Mouse (Mus musculus) cerebellum, adult 9-11 months (tissue): ENCODE measurements around the gene Prkaca.
"Not testable (repeated sequence)": the region's sequence is repeated elsewhere in the genome, so short reads cannot be mapped to it uniquely, and the experiment has no call there.

ENCODE experiments used
- DNase-seq: peaks from one replicate; pipeline ENCODE4 v3.0.0; 2022

Prkaca gene

DNA sequence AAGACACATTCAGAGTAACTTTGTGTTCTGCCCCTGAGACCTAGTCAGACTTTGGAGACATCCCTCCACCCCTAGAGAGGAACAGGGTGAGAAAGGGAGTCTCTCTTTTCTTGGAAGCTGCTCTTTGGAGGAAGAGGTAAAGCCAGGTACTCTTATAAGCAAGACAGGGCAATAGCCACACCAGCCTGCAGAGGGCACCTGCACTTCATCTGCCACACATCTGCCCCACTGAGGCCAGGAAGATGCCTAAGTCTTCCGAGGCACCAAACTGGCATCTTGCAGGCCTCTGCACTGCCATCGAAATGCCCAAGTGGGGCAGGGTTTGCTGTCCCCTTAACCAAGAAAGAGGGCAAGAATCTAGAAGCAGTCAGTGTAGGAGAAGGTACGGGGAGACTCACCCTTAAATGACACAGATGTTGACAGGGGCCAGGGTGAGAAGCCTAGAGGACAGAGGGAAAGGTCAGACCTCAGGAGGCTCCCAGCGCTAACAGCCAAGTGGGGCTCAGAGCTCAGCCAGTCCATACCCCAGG, 3.4 kb downstream of the Prkaca start:
- no peak for DNase-seq

DNA sequence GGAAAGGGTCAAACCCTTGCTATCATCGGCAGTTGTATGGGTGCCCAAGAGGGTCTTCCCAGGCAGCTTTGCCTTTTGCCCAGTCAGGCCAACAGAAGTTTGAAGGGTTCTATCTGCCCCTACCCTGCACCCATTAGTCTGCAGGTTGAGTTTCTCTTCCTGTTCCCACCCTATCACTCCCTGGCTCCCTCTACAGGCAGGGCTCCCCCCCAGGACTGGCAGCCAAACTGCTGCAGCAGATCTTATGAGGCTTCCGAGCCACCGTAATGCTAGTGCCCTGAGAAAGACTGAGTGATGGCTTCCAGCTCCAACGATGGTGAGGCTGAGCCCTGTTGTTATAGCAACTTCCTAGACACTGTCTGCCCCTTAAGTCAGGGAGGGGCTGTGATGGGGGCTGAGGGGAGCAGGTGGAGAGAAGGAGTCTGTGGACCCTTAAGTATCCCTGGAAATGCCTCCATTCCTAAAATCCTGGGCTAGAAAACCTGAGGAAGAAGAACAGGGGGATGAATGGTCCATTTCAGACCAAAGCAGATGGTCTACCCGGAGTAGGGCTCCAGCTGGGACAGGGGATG, 4.1 kb downstream of the Prkaca start:
- DNase-seq: no peak

DNA sequence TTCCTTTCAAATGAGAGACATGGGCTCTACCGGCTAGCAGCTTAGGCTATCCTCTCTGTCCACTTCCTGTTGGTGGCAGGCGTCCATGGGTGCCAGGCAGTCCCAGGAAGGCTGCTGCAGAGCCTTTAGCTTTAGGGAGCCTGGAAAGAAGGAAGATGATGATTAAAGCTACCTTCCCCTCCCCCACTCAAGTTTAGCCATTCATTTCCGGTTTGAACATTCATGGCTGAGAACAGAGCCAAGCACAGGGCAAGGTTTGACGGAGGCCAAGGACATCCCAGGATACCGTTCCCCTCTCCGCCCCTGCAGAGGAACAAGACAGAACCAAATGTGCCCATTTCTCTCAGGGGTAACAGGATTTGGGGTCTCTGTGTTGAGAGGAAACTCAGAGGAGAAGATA, 4.9 kb downstream of the Prkaca start:
- DNase-seq: no peak

DNA sequence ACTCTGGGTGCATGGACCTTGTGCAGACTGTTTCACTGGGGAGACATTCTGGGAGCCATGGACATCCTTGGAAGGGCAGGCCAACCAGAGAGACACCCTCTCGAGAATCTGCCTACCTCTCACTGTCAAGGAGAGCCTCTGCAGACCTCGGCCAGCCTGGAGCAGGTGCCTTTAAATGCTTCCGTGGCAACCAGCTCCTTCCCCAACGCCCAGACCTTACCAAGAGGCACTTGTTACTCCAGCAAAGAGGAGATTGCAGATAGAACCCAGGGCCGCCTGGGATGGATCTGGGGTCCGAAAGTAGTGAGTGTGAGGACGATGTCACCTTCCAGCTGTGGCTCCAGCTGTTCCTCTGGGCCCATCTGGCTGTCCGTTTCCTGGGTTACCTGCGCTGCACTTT, 5.4 kb downstream of the Prkaca start:
- DNase-seq: no peak

DNA sequence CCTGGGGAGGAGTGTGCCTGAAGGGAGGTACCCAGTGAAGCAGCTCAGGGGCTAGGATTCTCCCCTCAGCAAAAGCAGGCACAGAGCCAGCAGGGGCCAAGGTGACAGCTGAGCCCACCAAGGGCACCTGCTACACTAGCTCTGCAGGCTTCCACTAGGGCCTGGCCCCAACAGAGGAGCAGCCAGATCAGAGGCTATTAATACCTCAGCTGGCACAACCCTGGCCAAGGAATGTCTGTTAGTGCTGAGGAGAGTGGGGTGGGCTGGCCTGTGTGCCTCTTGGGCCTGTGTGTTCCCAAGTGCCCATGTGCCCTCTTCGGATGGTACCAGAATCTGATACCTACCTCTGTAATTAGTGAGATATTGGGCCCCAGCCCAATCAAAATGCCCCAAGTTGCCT, 7.5 kb downstream of the Prkaca start:
- DNase-seq: peak; percentile 45

DNA sequence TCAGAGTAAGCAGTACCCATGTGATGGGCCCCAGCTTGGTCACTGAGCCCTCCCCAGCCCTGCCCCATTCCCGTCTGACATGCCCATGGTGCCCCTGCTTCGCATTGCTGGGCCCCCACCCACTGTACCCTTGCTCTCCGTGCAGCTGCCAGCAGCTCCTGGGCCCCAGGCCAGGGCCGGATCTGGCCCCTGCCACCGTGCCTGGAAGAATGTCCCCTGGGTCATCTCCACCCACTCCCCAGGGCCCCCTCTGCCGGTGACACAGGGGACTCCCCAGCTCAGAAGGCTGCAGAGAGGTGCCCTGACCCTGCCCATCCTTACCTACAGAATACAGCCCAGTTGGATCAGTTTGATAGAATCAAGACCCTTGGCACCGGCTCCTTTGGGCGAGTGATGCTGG, 8.1 kb downstream of the Prkaca start:
- peak; percentile 44 for DNase-seq

DNA sequence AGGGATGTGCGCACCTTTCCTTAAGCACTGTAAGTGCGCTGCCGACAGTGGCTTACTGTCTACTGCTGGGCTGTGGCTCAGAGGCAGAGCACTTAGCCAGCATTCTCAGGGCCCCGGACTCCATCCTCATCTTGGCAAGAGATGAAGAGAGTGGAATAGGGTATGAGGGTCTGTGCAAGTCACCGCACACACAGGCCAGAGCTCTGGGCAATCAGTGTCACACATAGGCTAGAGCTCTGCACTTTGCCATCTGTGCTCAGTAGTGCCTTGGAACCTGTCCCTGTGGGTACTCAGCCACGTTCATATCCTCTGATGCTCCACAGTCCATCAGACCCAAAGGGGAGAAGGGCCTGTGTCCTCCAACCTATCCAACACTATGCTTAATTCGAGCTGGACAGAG, 8.7 kb downstream of the Prkaca start:
- peak; percentile 25 for DNase-seq

DNA sequence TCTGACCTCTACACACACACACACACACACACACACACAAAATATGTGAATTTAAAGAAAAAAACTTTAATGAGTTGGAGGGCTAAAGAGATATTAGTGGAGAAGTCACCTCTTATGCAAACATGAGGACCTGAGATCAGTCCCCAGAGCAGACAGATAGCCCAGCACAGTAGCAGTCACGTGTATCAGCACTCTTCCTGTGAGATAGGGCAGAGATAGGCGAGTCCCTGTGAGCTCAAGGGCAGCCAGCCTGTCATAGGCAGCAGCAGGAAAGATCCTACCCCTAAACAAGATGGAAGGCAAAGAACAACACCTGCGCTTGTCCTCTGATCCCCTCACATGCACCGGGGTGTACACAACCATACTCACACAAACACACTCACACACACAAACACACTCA, 9.7 kb downstream of the Prkaca start:
- no peak for DNase-seq

DNA sequence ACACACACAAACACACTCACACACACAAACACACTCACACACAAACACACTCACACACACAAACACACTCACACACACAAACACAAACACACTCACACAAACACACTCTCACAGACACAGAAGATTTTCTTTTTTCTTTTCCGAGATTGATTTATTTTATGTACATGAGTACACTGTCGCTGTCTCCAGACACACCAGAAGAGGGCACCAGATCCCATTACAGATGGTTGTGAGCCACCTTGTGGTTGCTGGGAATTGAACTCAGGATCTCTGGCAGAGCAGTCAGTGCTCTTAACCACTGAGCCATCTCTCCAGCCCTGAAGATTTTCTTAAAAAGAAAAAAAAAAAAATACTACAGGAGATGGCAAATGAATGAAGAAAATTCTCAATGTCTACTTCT, 10.4 kb downstream of the Prkaca start:
- not testable (repeated sequence) for DNase-seq

DNA sequence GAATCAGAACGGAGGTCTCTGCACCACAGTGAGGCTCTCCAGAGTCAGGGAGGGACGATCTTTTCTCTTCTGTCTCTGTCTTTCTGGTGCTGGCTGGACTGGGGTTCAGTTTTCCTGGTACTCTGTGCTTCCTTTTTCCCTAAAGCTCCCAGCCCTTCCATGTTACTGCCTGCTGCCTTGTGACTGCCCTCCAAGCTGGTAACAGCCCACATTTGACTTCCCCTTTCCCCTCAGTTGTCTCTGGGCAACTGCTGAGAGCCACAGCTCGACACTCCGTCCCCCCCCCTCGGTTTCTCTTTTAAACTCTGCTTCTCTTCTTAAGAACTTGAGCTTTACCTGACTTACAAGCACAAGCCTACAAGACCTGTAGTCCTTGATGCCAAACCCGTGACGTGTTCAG, 16.4 kb downstream of the Prkaca start:
- no peak for DNase-seq

DNA sequence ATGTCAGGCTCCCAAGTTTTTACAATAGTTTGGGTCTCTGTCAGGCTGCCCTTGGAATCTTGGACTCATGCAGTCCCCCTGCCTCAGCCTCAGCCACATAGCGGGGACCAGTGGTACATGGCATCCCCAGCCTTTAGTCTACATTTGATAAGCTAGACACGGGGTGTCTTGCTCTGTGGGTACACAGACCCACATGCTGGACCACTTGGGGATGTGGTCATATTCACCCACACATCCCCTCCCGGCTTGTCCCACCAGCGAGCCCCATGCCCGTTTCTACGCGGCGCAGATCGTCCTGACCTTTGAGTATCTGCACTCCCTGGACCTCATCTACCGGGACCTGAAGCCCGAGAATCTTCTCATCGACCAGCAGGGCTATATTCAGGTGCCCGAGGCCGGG, 17.4 kb downstream of the Prkaca start:
- DNase-seq: no peak

DNA sequence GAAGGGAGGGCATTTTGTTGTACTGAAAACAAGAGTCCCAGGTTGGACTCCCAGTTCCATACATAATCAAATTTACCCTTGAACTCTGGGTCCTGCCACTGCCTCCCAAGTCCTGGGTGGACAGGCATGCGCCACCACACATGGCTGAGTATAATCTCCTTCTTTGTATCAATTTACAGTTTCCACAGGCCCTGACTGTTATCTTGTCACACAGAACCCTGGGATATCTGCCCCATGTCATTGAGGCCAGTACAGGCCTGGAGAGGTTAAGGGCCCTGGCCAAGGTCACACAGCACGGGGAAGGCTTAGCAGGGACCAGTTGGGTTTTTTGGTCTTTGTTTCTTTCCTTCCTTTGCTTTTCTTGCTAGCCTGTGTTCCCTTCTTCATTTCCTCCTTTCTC, 19.7 kb downstream of the Prkaca start:
- no peak for DNase-seq

DNA sequence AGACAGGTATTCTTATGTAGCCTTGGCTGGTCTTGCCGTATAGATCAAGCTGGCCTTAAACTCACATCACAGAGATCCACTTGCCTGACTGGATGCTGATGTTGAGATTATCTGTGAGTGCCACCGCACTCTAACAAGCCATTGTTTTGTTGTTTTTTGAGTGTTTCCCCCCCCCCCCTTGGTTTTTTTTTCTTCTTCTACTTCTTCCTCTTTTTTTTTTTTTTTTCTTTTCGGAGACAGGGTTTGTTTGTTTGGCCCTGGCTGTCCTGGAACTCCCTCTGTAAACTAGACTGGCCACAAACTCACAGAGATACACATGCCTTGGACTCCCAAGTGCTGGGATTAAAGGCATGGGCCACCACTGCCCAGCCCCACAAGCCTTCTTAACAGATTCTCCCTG, 21.2 kb downstream of the Prkaca start:
- DNase-seq: no peak

DNA sequence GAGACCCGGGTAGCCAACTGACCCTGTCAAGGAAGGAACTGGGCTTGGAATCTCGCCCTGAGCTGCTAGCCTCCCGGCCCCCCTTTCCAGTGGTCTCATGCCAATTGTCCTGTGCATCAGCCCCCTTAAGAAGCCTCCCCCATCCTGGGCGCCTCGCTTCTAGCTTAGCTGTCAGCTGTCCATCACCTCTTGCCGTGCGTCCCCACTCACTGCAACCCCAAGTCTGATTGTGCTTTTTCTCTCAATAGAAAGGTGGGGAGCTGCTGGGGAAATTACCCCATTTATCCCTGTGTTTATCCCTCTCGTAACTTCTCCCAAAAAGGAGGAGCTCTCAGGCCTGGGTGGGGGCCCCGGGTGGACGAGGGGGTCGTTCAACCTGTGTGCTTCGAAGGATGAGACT, 23.2 kb downstream of the Prkaca start:
- peak; percentile 71 for DNase-seq

DNA sequence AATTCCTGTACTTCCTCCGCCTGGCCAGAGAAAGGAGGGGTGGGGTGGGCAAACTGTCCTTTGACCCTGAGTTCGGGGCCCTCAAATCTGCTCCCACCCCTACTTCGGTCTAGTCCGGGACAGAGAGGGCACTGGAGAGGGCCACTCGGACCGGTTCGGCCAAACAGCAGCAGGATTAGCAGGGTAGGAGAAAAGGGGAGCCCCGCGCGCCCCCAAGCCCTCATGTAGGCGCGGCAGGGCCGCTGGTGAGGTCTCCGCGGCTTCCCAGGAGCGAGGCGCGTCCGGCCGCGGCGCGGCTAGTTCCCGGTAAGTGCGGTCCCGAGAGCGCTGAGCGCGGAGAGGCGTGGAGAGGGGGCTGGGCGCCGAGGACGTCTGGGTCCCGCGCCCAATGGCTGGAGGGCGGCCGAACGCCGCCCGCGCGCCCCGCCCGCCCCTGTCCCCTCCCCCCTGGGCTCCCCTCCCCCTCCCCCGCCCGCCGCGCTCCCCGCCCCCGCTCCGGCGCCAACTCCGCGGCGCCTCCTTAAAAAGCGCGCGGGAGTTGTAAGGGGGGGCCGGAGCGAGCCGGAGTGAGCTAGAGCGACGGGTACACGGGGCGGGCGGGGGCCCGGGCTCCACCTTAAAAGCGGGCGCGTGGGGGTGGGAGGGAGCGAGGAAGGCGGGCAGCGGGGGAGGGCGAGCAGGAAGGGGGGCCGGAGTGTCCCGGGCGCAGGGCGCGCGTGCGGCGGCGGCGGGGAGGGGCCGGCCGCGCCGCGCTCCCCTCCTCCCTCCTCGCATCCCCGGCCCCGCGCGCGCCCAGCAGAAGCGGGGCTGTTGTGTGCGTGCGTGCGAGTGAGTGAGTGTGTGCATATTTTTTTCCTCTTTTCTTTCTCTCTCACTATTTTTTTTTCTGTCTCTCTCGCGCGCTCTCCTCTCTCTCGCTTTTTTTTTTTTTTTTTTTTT, 24.0 kb downstream of the Prkaca start:
- DNase-seq: peak; percentile 85

DNA sequence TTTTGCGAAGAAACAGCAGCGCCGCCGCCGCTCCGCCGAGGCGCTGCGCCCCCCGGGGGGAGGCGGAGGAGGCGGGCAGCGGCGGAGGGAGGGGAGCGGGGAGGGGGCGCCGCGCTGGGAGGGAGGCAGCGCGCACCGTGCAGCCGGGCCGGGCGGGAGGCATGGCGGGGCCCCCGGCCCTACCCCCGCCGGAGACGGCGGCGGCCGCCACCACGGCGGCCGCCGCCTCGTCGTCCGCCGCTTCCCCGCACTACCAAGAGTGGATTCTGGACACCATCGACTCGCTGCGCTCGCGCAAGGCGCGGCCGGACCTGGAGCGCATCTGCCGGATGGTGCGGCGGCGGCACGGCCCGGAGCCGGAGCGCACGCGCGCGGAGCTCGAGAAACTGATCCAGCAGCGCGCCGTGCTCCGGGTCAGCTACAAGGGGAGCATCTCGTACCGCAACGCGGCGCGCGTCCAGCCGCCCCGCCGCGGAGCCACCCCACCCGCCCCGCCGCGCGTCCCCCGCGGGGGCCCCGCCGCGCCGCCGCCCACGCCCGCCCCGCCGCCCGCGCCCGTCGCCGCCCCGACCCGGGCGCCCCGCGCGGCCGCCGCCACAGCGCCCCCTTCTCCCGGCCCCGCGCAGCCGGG, 24.8 kb downstream of the Prkaca start, which contains the start of gene Samd1:
Gene Samd1, plus strand, starts transcription at position 162 of the 631 bp plus-strand sequence.
- peak; percentile 68 for DNase-seq

DNA sequence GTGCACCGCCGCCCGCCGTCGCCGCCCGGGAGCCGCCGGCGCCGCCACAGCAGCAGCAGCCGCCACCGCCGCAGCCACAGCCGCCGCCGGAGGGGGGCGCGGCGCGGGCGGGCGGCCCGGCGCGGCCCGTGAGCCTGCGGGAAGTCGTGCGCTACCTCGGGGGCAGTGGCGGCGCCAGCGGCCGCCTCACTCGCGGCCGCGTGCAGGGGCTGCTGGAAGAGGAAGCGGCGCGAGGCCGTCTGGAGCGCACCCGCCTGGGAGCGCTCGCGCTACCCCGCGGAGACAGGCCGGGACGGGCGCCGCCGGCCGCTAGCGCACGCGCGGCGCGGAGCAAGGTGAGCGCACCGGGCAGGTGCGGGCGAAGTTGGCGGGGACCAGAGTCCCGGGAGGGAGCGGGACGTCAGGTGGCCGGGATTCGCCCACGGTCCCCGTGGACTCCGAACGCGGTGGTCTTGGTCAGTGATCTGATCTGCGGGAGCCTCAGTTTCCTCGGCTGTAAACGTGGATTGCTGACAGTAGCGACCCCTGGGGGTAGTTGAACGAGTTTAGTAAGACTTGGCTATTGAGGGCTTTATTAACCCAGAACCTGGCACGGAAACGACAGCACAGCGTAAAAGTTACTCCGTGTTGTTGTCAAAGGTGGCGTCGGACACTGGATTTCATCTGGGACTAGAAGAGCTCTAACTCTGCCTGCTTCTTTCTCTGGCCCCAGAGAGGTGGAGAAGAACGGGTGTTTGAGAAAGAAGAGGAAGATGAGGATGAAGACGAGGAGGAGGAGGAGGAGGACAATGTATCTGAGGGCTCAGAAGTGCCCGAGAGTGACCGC, 25.7 kb downstream of the Prkaca start:
- DNase-seq: peak; percentile 69

DNA sequence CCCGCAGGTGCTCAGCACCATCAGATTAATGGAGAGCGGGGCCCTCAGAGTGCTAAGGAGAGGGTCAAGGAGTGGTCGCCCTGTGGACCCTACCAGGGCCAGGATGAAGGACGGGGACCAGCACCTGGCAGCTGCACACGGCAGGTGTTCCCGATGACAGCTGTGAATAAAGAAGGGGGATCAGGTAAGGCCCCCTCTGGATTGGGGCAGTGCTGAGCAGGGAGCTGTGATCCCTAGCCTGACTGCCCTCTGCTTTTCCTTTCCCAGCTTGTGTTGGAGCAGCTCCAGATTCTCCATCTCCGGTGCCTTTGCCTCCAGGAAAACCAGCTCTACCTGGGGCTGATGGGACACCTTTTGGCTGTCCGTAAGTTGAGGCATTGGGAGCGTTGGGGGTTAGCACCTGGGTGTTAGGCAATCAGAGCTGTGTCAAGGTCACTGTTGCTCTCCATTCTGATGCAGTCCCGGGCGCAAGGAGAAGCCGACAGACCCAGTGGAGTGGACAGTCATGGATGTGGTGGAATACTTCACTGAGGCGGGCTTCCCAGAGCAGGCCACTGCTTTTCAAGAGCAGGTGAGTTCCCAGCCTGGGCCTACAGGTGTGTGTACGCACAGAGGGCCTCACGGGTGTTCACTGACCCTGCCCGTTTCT, 26.4 kb downstream of the Prkaca start:
- peak; percentile 61 for DNase-seq

DNA sequence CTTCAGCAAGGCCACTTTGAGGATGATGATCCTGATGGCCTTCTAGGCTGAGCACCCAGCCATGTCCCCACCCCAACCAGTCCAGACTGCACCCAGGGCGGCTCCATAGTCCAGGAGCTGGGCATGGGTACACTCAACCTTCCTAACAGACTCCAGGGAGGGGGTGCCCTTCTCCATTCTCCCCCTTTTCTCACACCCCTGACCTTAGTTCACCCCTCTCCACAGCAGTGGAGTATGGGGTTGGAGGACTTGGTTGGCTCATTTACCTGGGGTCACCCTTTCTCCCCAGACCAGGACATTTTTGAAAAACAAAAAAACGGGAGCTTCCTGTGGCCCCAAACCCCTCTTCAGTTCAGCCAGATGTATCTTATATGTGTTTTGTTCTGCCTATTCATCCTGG, 27.0 kb downstream of the Prkaca start:
- DNase-seq: peak; percentile 50

DNA sequence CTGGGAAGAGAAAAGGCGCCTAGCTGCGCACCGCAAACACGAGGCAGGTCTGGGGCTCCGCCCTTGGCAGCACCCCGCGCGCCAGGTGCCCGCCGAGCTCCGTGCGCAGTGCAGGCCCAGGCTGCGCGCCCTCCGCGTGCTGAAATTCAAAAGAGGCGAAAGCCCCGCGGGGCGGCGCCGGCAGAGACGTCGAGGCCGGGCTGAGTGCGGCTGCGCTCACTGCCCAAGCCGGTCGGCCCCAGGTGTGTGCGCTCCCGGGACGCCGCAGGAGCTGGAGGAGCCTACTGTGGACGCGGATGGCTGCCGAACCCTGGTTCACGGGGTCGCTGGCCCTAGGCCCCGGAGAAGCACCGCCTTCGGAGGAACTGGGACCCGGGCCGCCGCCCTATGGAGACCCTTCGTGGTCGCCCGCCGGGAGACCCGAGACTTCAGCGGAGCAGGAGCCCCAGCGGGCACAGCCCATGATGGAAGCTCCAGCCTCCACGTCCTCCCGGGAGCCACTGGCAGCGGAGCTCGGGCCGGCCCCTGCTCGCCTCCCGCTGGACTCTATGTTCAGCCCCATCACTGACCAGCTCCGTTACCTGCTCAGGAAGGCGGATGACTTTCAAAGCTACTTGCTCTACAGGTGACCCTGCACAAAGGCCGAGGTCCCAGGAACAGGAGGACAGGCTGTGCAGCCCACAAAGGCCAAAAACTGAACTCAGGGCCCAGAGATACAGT, 28.6 kb downstream of the Prkaca start, which contains the start of gene 1700067K01Rik:
Gene 1700067K01Rik, plus strand, starts transcription at position 222 of the 720 bp plus-strand sequence.
- peak; percentile 44 for DNase-seq

DNA sequence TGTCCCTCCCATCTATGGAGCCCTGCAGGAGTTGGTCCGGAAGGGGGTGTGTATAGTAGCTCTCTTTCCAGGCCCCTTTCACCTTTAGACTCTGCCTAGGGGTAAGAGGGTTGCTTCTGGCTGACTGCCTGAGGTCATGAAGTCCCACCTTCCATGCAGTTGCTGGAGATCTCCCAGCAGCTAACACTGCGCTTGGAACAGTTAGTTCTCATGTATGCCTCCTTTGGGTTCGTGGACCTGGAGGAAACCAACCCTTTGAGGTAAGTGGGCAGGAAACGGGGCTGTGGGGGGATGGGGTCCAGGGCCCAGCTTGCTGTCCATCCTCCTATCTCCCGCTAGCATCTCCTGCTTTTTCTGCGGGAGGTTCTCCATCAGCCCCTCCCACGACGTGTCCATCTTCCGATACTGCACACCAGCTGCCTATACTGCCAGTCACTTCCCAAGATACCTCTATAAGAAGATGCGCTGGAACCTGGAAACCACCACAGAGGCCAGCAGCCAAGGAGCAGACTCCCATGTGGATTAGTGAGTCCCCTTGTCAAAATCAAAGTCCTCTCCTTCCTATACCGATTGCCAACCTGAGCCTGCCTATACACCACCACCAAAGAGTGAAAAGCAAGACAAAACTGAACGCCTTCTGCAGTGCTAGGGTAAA, 30.3 kb downstream of the Prkaca start:
- DNase-seq: peak; percentile 54
